Mouse (Mus musculus) lung, postnatal 14 days (tissue): ENCODE results near the gene Fkbp14.

Source experiments
- DNase-seq: peaks from one replicate; pipeline ENCODE4 v3.0.0; 2021

The Fkbp14 gene

DNA sequence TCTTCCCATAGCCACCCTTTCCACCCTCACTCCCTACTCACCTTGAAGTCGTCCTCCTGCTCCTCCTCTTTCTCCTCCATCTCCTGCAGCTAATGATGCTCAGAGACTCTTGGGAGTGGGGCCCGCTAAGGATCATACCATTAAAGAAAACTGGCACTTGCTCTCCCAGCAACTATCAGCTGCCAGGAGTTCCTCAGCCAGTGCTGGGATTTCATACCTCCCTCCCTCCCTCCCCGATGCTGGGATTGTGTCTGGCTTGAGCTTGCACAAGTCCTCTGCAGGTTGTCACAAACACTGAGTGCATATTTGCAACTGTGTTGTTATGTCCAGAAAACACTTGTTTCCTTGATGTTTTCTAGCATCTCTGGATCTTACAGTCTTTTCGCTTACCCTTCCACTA is at the start of gene Fkbp14:
Gene Fkbp14 (minus strand): TSS at position 101 of the 400 bp plus-strand sequence.
- no peak for DNase-seq

DNA sequence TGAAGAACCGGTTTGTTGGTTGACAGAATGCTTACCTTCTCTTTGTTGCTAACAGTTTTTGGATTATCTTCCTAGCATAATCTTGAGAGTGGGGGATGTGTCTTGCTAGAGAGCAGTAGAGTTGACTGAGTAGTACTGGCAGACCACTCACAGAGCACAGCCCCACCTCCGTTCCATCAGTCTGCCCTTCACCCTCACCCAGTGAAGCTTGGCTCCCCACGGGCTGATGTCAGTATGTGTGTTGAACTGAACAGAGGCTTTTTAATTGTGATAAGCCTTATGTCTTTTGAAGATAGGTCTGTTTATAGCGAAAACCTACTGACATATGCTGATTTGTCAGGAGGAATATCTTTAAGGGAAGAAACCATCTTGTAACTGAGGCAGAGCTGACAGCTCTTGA is 46.1 kb upstream of the Fkbp14 start:
- DNase-seq, result no peak

GRCm38 (mm10) chr6:54641953-54642352 is 44.8 kb upstream of the Fkbp14 start:
- DNase-seq, result no peak

DNA sequence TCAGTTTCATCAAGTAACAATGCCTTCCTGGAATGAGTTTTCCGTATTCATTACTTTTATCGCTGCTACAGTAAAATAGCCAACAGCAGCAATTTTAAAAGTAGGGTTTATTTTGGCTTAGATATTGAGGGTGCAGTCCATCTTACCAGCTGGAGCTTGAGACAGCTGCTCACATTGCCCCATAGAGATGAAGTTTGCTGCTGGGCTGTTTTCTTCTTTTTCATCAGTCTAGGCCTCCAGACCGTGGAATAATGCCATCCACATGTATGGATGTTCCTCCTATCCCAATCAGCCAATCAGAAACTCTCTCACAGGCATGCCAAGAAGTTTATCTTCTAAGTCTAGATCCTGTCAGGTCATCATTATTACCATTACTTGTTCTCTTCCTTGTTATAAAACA is 42.8 kb upstream of the Fkbp14 start:
- DNase-seq, result no peak

DNA sequence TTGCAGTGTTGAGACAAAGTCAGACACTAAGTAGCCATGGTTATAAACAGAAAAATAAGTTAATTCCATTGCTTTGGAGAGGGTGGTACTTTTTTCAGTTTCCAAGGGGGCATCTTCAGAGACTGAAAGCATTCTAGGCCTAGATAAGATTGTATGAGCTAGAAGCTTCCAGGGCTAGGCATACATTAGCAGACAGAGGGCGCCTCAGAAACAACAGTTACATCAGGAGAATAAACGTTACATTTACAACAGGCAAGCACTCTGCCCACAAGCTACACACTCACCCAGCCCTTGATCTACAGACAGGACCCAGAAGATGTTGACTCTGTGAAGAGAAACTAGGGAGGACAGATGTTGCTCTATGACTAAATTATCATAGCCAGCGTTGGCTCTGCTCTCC is 34.4 kb upstream of the Fkbp14 start:
- peak; percentile 25 for DNase-seq

DNA sequence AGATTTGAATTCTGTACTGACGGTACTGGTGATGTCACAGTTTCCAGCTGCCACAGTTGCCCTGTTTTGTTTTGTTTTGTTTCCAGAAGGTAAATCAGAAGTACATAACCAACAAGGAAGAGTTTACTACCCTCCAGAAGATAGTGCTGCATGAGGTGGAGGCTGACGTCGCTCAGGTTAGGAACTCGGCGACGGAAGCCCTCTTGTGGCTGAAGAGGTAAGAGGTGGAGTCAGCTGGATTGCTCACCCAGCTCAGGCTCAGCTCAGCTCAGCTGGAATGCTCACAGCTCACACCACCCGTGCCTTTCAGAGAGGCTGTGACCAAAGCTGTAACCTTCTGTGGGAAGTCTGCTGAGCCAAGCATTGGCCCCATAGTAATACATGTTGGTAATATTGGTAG is 32.6 kb upstream of the Fkbp14 start:
- peak; percentile 46 for DNase-seq

DNA sequence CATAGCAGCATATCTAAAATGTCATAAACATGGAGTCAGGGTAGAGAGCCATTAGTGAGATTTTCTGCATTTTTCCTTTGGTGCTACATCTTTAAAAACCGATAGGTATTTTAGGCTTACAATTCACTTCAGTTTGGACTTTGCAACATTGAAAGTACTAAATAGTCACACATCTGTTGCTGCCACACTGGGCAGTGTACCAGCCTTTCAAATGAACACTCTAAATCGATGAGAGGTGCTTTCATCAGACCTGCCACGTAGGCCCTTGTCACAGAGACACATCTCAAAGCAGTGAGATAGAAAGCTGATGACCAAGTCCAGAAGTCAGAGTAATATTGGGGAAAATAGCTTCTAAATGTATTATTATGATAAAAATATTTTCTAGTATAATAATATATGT is 31.3 kb upstream of the Fkbp14 start:
- DNase-seq, result no peak

GRCm38 (mm10) chr6:54620357-54620756 is 23.2 kb upstream of the Fkbp14 start:
- DNase-seq, result no peak

DNA sequence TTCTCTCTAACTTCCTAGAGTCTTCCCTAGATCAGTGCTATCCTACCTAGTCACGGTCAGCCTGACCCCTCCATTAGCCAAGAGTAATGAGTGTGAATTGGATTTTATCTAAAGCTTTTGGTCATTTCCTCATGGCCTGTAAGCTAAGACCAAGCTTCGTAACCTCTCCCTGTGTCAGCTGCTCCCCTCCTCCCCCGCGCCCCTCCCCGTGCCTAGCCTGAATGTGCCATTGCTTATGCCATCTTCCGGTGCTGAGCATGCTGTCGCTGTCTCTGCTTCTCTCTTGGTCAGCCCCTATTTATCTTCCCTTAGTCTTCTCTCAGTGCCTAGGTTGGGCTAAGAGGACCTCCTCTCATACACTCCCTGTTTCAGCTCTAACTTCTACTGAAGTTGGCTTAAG is 22.4 kb upstream of the Fkbp14 start:
- no peak for DNase-seq

DNA sequence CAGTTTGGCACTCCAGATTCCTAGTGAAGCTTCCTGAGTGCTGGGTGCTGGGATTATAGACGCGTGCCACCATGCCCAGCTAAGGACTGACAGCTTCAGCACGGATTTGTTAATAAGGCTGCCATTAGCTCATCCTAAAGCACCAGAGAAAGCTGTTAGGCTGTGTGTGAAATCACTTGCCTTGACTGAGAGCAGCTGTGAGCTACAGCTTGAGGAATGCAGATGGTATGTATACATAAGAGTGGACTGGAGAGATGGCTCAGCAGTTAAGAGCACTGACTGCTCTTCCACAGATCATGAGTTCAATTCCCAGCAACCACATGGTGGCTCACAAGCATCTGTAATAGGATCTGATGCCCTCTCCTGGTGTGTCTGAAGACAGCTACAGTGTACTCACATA is 20.3 kb upstream of the Fkbp14 start:
- DNase-seq, result no peak

DNA sequence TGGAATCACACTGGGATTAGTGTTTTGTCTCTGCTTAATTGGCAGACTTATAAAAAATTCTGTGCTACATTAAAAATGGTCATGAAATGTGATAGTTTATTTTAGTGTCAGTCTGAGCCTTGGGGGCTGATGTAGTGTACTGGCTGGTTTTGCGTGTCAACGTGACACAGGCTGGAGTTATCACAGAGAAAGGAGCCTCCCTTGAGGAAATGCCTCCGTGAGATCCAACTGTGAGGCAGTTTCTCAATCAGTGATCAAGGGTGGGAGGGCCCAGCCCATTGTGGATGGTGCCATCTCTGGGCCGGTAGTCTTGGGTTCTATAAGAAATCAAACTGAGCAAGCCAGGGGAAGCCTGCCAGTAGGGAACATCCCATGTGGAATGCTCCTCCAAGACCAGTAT is 9.1 kb upstream of the Fkbp14 start:
- no peak for DNase-seq

DNA sequence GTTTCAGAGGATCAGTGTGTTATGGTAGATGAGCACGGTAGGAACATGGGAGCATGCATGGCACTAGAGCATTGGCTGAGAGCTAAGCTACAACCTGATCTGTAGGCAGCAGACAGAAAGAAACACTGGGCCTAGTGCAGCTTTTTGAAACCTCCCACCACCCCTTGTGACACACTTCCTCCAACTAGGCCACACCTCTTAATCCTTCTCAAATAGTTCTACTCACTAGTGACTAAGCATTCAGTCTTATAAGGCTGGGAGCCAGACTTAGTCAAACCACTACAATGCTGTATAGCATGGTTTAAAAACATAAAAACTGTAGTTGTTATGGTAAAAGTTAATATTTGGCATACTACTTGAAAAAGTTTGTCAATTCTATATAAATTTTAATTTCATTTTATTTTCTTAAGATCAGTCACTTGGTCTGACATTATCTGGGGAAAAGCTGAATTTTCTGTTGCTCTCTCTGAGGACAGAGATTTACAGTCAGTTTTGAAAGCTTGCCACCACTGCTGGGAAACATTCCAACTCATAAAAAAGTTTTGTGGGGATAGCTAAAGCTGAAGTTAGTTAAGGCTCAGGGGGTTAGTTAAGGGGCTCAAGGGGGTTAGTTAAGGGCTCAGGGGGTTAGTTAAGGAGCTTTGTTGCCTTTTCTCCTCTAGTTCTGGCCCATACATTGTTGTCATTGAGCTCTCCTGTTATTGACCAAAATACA is 7.0 kb upstream of the Fkbp14 start:
- peak; percentile 50 for DNase-seq

- no peak for DNase-seq
Measured at GRCm38 (mm10) chr6:54602891-54603290, 5.8 kb upstream of the Fkbp14 start.

- DNase-seq, result no peak
Measured at GRCm38 (mm10) chr6:54600681-54601347, 3.7 kb upstream of the Fkbp14 start.

DNA sequence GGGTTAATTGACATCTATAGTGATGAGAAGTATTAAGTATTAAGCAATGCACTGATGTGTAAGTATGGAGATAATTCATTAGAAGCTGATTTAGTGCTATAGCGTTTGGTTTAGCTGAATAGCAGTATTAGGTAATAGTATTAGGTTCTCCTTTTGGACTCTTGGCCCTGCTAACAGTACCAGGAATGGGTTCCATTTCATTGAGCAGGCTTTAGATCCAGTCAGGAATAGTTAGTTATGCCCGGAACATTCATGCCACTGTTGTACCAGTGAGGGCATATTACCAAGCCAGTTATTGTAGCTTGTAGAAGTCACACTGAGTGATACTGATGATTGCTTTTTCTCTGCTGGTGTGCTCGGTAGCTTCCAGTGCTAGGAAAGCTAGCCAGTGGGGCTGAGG is 603 bp upstream of the Fkbp14 start:
- no peak for DNase-seq

GRCm38 (mm10) chr6:54595330-54595878 is 1.7 kb downstream of the Fkbp14 start:
- no peak for DNase-seq

DNA sequence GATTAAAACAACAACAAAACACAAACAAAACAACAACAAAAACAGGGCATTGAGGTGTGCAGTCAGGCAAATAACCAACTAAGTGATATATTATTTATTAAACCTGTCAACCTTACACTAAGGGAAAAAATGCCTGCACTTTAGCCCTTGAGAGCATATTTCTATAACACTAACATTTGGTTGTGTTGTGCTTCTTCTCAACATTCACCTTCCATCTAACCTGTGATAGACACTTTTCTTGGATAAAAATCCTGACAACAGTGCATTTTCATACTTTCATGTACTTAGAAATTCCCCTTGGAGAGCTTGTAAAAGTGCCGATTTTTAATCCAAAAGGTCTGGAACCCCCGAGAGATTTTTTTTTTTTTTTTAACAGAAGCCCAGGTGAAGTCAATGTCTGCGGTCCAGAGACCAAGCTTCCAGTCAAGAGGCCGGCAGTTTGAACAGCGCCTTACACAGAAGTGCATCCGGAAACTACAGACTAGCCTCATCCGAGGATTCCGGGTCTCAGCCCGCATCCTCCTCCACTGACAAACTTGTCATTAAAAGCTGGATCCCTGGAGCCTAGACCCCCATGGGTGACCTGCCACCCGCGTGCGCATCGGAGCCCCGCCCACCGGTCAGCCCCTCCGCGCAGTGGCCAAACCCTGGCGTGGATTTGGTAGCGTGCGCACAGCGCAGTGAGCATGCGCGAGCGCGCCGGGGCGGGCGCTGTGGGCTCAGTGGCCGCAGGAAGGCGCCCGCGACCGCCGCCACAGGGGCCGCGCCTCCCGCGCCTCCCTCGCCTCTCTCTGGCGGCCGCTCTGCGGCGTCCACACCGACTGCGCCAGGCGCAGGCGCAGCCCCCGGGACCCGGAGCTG is 2.4 kb downstream of the Fkbp14 start, which contains the start of gene Plekha8:
Gene Plekha8 (plus strand): TSS at position 643 of the 861 bp plus-strand sequence.
- DNase-seq, result peak; percentile 94

DNA sequence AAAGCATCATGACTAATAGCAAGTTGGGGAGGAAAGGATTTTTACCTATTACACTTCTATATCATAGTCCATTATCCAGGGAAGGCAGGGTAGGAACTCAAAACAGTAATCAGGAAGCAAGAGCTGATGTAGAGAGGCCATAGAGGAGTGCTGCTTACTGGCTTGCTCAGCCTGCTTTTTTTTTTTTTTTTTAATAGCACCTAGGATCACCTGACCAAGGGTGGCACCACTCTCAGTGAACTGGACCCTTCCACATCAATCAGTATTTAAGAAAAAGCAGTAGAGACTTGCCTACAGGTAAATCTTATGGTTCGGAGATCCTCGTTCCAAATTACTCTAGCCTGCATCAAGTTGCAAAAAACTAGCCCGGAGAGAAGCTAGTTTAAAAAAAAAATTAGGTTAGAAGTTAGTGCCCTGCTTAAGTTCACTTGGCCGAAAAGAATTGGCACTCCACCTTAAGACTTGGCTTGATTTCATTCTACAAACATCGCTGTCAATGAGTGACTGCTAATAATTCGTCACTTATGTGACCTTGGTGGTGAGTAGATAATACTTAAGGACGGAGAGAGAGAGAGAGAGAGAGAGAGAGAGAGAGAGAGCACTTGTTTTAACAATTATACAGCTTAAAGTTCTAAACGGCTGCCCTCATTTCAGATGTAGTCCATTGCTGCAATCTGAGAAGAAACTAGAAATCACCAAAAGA is 3.2 kb downstream of the Fkbp14 start:
- no peak for DNase-seq

- peak; percentile 91 for DNase-seq
Measured at GRCm38 (mm10) chr6:54592938-54593535, 4.1 kb downstream of the Fkbp14 start.

GRCm38 (mm10) chr6:54591778-54592177 is 5.3 kb downstream of the Fkbp14 start:
- peak; percentile 25 for DNase-seq

DNA sequence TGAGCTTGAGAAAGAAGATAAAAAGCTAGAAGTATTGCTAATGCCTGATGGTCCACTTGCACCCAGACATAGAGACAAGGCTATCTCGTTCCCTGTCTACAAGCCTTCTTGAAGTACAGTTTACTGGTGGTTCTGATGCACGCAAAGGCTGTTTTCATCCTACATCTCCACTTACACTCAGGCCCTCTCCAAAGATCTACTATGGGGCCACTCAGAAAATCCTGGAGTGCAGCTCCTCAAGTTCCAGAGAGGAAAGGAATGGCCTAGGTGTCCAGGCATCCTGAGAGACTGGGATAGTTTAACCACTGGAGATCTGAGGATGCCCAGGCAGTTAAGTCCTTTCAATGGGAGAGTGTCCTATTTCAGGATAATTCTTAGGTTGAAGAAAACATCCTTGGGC is 6.4 kb downstream of the Fkbp14 start:
- no peak for DNase-seq

DNA sequence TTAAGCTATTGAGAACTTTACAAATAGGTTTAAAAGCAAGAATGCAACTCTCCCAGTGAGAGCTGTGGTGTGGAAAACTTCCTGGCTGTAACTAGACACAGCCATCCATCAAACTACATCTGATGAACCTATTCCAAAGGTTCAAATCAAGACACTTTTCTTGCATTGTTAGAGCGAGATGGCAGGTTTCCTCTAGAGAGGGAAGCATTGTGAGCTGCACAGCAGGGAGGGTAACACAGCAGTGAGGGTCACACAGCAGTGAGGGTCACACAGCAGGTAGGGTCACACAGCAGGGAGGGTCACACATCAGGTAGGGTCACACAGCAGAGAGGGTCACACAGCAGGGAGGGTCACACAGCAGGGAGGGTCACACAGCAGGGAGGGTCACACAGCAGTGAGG is 8.9 kb downstream of the Fkbp14 start:
- no peak for DNase-seq
